Mouse (Mus musculus) ES-Bruce4 (cell line): ENCODE data around the gene Cacybp. TPM values are rescaled to one million over a fixed set of nuclear protein-coding genes. Genes with fewer than 3 reads are reported as not detected.

Source experiments
- H3K27ac ChIP-seq: 2 replicates; pipeline ENCODE4 v1.5.1; 2012; ENCODE audit warnings: low read length, inconsistent platforms; ENCODE audit not compliant: insufficient read depth
- H3K27me3 ChIP-seq: 2 replicates; pipeline ENCODE4 v1.6.1; 2012; ENCODE audit warnings: mild to moderate bottlenecking, low read length, inconsistent platforms; ENCODE audit not compliant: control insufficient read depth, poor library complexity, insufficient read depth, severe bottlenecking
- H3K36me3 ChIP-seq: 2 replicates; pipeline ENCODE4 v1.6.1; 2012; ENCODE audit warnings: inconsistent platforms, mild to moderate bottlenecking, low read length, moderate library complexity; ENCODE audit not compliant: control insufficient read depth, poor library complexity, insufficient read depth, severe bottlenecking
- H3K4me1 ChIP-seq: one replicate; pipeline ENCODE4 v1.8.1; 2011; ENCODE audit warnings: low read length; ENCODE audit not compliant: control insufficient read depth, insufficient read depth
- H3K4me3 ChIP-seq: 2 replicates; pipeline ENCODE4 v1.5.1; 2011; ENCODE audit warnings: low read depth, mild to moderate bottlenecking, low read length
- H3K9ac ChIP-seq: 2 replicates; pipeline ENCODE4 v1.6.1; 2012; ENCODE audit warnings: low read depth, mild to moderate bottlenecking, inconsistent platforms; ENCODE audit not compliant: poor library complexity, severe bottlenecking
- H3K9me3 ChIP-seq: replicated peaks from 2 replicates; pipeline ENCODE4 v1.6.1; 2012; ENCODE audit warnings: mild to moderate bottlenecking, low read length, inconsistent platforms; ENCODE audit not compliant: control insufficient read depth, poor library complexity, insufficient read depth, severe bottlenecking
- CTCF ChIP-seq: IDR thresholded peaks from one replicate; pipeline ENCODE4 v1.8.1; 2011; ENCODE audit warnings: low read depth, low read length
- EP300 ChIP-seq: IDR thresholded peaks from 2 replicates; pipeline ENCODE4 v1.6.1; 2011; ENCODE audit warnings: low read depth, low read length; ENCODE audit not compliant: insufficient read depth
- POLR2A ChIP-seq: IDR thresholded peaks from one replicate; pipeline ENCODE4 v1.8.1; 2011; ENCODE audit warnings: low read length; ENCODE audit not compliant: insufficient read depth
- polyA plus RNA-seq: library from polyadenylated mRNA; stranded (reverse); fragments of >200 nt; gene quantifications from 2 replicates; pipeline ENCODE4 v1.2.4, GENCODE M21; 2011; ENCODE audit warnings: low read depth; ENCODE audit not compliant: missing spikeins, insufficient read depth, insufficient read length

Gene Cacybp
- polyA plus RNA-seq, 1 experiment = 323 TPM

DNA sequence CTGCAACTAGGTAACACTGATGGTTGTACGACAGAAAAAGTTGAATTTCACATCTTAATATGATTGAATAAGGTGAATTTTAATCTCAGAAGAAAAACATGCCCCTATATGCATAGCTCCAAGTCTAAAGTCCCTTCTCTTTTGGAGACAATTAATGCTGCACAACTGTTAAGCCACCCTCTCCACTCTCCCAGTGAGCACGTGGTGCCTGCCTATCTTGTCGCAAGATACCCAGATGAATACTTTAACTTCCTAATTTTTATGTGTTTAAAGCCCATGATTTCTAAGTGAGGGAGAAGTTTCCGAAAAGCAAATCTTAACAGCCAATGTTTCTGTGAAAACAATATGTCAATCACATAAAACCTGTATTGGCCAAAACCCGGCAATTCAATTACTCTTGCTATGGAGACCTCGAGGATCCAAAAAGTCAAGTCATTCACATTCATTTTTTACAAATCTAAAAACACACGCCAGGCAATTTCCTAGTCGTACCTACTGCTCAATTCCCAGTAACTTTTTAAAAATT is 1.0 kb downstream of the Cacybp start:
- peak overlapping the region; percentile 21 for H3K27ac ChIP-seq
- no peaks in the 10 kb centered on the region for H3K4me1 ChIP-seq
- no peaks in the 10 kb centered on the region for H3K27me3 ChIP-seq
- no peaks in the 10 kb centered on the region for H3K9me3 ChIP-seq
- peaks cover 24% of the 10 kb centered on the region for H3K36me3 ChIP-seq
- peak overlapping the region; percentile 96 for H3K9ac ChIP-seq
- no peak for TF ChIP-seq EP300
- TF ChIP-seq CTCF = no peak
- no peak for TF ChIP-seq POLR2A
- H3K4me3 ChIP-seq = peak overlapping the region; percentile 85

DNA sequence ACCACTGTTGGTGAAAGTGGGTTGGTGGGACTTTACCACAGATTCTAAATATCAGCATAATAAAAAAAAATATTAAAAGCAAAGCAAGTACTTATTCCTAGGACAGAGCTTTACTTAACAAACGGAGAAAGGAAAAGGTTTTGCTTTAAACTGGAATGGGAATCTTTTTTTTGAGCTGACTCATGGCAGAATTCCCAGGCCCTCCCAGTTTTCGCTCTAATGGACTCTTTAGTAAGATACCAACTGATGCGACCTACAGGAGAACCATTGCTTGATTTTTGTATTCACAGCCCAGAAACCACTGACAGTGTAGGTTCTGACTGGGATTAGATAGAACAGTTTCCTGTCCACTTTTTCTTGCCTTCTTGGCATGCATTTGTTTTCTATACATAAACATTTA is 2.1 kb downstream of the Cacybp start:
- H3K4me1 ChIP-seq = no peaks in the 10 kb centered on the region
- H3K27me3 ChIP-seq = no peaks in the 10 kb centered on the region
- H3K9me3 ChIP-seq = no peaks in the 10 kb centered on the region
- TF ChIP-seq EP300 = no peak
- no peak for TF ChIP-seq CTCF
- TF ChIP-seq POLR2A = no peak
- peaks cover 34% of the 10 kb centered on the region for H3K36me3 ChIP-seq
- H3K27ac ChIP-seq = peak overlapping the region; percentile 94
- peak overlapping the region; percentile 85 for H3K4me3 ChIP-seq
- peak overlapping the region; percentile 96 for H3K9ac ChIP-seq

DNA sequence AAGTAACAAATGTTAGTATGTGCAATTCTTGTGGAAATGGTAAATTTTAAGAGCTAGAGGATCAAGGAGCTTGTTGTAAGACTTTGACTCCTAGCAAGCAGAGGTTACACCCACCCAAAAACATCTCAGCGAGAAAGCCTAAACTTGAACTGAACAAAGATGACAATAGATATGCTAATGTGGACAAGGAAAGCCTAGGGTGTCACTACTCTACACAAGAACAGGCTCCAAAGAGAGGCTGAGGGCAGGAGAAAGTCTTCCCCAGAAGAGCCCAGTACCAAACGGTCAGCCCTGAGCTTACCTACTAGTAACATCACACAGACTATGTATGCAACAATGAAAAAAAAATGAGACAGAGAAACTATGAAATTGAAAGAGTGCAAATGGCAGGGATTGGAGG is 2.8 kb downstream of the Cacybp start:
- Histone ChIP-seq H3K27me3 (no peaks in the 10 kb centered on the region), H3K4me3 (no peak overlapping the region), H3K36me3 (peaks cover 42% of the 10 kb centered on the region), H3K27ac (peak overlapping the region; percentile 31; the same call in 1 of the 2 replicates), H3K4me1 (peaks cover 1% of the 10 kb centered on the region), H3K9me3 (no peaks in the 10 kb centered on the region), H3K9ac (0 out of 2 replicates have a peak overlapping the region, but pooled peaks have one; percentile 96)
- TF ChIP-seq EP300 (0 out of 2 replicates have a peak, but pooled peaks have one; percentile 52), POLR2A (no peak), CTCF (no peak)

DNA sequence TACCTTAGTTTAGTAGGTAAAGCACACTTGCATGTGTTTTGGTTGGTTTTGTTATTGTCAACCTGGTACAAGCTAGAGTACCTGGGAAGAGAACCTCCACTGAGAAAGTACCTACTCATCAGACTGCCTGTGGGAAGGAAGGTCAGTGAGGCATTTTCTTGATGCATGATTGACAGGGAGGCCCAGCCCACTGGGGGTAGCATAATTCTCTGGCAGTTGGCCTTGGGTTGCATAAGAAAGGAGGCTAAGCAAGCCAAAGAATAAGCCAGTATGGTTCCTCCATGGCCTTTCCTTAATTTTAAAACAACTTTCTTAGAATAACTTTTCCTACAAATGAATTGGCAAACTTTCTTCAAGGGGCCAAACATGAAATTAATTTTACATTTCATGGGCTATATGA is 7.2 kb downstream of the Cacybp start:
- H3K36me3 ChIP-seq = peaks cover 78% of the 10 kb centered on the region
- H3K27ac ChIP-seq = peak overlapping the region; percentile 69
- H3K4me3 ChIP-seq = no peak overlapping the region
- peaks cover 4% of the 10 kb centered on the region for H3K4me1 ChIP-seq
- no peaks in the 10 kb centered on the region for H3K9me3 ChIP-seq
- TF ChIP-seq CTCF = no peak
- TF ChIP-seq EP300 = no peak
- H3K27me3 ChIP-seq = no peaks in the 10 kb centered on the region
- H3K9ac ChIP-seq = no peak overlapping the region

DNA sequence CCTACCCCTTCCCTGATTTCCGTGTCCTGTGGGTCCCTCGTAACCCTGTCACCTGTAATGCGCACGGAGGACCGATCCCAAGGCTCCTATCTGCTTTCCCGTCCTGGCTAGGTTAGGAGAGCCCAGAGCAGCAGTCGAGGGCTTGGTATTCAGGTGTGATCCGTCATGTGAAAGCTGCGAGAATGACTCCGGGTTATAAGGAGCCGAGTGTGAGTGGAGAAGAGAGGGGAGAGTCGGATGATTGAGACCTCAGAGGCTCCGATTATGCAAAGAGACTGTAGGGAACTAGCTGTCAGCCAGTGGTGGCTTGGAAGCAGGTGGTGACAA is 17.4 kb downstream of the Cacybp start:
- H3K9me3 ChIP-seq = no peaks in the 10 kb centered on the region
- peak overlapping the region; percentile 7; the same call in 1 of the 2 replicates for H3K27ac ChIP-seq
- TF ChIP-seq CTCF (no peak), EP300 (no peak), POLR2A (no peak)
- peaks cover 19% of the 10 kb centered on the region for H3K36me3 ChIP-seq
- peak overlapping the region; percentile 98 for H3K4me3 ChIP-seq
- no peaks in the 10 kb centered on the region for H3K4me1 ChIP-seq
- no peaks in the 10 kb centered on the region for H3K27me3 ChIP-seq
- H3K9ac ChIP-seq = peak overlapping the region; percentile 86

DNA sequence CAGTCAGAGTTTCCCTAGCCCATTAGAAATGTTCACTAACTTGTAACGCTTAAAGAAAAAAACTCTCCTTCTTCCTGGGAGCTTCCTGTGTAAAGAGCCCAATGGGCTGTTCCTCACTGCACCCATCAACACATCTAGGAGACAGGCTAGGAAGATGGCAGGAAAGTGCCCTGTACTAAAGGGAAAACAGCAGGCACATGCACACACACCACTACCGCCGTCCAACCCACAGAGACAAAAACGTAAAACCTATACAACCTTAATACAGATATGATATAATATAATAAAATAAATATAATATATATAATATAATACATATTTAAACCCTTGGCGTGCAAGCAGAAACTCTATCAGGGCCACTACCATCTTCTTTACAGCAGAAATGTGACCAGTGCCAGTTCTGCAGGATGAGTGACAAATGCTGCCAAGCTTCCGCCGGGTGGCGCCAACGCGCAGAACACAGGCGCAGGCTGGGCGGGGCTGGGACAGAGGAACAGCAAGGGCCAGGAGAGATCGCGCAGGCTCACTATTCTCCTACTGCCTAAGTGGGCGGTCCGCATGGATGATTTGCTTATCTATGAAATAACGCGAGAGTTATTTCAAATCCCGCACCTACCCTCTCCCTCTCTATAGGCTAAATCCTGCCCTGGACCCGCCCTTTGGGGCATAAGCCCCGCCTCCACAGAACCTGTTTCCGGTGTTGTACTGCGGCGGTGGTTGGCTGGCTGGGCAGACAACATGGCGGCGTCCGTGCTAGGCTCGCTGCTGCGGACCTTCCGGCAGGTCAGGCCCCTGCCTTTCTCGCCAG is 17.9 kb downstream of the Cacybp start, which contains the start of gene Mrps14:
Gene Mrps14, plus strand, starts transcription at position 687 of the 808 bp plus-strand sequence.
- H3K4me1 ChIP-seq = no peaks in the 10 kb centered on the region
- H3K27me3 ChIP-seq = no peaks in the 10 kb centered on the region
- peak within 1 kb of the TSS; percentile 98 for H3K4me3 ChIP-seq
- H3K36me3 ChIP-seq = peaks cover 16% of the 10 kb centered on the region; the same call in 1 of the 2 replicates
- TF ChIP-seq EP300 (no peak; the same call in 1 of the 2 replicates), CTCF (peak; percentile 89), POLR2A (peak; percentile 27)
- H3K27ac ChIP-seq = peak within 1 kb of the TSS; percentile 7; the same call in 1 of the 2 replicates
- H3K9ac ChIP-seq = peak within 1 kb of the TSS; percentile 86
- H3K9me3 ChIP-seq = no peaks in the 10 kb centered on the region
